Mouse (Mus musculus) retina, postnatal 1 day (tissue): ENCODE data around the gene Suclg2.

Source experiments
- DNase-seq: peaks from one replicate; pipeline ENCODE4 v3.0.0-alpha.2; 2012

Suclg2 gene

DNA sequence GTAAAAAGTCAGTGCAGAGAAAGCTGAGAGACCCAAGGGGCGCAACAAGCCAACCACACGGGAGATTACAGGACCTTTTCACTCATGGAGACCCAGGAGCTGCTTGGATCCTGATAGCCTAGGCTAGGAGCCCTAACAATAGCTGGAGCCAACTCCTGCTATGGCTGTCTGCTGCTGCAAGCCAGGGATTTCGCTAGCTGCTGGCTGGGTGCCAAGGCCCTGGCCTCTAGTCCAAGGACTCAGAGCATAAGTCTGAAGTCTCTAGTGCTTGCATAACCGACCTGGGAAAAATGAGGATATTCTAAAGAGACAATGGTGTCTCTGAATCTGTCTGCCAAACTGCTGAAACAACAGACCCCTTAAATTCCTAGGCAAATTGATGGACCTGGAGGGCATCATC lies 273.6 kb downstream of the Suclg2 start:
- no peak for DNase-seq
